Mouse (Mus musculus): ENCODE measurements around the gene Rnaseh2c.
A peak's percentile ranks its signal among the peaks of the same experiment; 100 is the strongest.

The Rnaseh2c gene

DNA sequence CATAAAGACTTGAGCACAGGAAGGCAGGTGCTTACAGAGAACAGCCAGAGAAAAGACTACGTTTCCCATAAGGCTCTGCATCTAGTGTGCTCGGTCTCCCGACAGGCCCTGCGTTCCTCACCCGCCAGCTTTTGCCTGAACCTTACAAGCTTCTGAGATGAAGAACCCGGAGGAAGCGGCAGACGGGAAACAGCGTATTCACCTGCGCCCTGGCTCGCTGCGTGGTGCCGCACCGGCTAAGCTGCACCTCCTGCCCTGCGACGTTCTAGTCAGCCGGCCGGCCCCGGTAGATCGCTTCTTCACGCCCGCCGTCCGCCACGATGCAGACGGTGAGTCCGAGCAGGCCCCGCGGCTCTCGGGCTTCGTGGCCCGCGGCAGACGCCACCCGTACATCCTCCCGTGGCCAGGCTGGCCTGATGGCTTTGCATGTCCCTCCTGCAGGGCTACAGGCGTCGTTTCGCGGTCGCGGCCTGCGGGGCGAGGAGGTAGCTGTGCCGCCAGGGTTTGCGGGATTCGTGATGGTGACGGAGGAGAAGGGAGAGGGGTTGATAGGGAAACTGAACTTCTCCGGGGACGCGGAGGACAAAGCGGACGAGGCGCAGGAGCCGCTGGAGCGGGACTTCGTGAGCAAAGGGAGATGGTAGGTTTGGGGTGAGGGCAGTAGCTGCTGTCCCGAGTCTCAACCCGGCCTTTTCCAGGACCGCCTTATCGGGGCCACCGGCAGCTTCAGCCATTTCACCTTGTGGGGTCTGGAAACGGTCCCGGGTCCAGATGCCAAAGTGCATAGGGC lies at the start of gene Rnaseh2c:
Rnaseh2c (plus strand) TSS at position 122 of the 790 bp plus-strand sequence.
- peak; percentile 80 to 83 for DNase-seq (ENCODE audit: low spot score in 2 of 2)

DNA sequence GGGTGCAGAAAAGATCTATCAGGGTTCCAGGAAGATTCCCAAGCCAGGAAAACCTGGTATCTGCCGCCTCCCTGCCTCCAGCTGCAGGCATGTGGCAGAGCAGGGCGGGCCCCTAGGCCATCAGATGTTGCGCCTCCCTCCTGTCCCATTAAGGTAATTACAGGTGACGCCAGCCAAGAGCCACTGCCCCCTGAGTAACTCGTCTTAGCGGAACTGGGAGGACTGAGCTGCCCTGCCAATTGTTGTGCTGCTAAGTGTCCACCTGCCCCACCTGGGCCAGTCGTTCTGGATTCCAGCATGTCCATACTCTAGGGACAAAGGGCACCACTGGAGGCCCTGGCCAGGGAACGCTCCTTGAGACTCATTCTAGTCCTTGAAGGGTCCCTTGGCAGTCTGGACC lies 47.9 kb upstream of the Rnaseh2c start:
- no peak for DNase-seq (ENCODE audit: low spot score in 2 of 2)

GRCm38 (mm10) chr19:5554212-5554611 lies 47.5 kb upstream of the Rnaseh2c start:
- DNase-seq (ENCODE audit: low spot score in 2 of 2), result no peak

DNA sequence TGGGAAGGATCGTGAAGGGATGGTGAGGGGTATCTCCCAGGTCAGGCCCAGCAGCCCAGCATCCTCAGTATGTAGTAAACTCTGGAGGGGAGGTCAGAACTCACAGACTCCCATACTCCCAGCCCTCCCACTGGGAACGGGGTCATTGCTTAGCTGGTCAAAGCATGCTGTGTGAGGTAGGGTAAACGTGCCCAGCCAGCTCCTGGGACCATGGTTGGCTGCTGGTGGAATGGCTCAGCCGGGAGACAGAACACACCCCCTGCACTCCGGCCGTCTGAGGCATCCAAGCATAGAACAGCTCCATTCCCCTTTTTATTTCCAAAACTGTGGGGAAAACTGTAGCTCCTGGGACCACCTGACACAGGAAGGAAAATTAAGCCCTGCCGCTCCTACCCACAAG lies 43.5 kb upstream of the Rnaseh2c start:
- no peak for DNase-seq (ENCODE audit: low spot score in 2 of 2)

GRCm38 (mm10) chr19:5558770-5559169 lies 42.9 kb upstream of the Rnaseh2c start:
- no peak for DNase-seq (ENCODE audit: low spot score in 2 of 2)

- DNase-seq (ENCODE audit: low spot score in 2 of 2), result no peak
These were observed 42.4 kb upstream of the Rnaseh2c start for GRCm38 (mm10) chr19:5559229-5559628.

DNA sequence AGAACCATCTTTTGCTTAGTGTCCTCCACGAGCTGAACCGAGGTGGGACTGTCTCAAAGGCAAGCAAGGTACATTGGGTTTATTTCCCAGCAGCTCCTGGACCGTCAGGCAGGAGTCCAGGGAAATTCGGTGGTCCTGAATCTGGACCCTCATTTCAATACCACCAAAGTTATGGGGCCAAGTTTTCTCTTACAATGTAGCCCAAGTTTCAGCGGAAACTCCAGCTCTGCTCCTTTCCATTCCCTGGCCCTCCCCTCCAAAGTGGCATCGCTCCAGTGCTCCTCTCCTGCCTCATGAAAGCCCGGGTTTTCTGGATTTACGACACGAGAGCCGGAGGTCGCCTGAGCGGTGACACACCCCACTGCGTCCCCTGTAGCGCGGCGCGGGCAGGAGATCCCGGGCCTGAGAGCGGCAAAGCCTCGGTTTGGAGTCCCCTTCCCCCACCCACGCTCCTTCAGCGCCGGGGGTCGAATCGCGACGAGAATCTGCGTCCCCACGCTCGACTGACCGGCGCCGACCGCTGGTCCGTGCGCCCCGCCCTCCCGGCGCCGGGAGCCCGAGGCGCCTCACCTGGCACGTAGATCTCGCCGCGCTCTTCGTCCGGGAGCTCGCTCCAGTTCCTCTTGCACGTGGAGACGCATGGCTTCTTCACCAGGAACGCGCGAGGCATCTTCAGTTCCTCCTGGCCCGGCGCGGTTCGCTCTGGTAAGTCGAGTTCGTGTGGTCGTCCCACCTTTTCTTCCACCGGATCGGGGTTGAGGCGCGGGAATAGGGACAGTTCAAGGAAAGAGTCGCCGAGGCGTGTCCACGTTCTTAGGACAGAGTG lies 41.8 kb upstream of the Rnaseh2c start:
- DNase-seq (ENCODE audit: low spot score in 2 of 2), result no peak

- no peak for DNase-seq (ENCODE audit: low spot score in 2 of 2)
These were observed 41.1 kb upstream of the Rnaseh2c start, which contains the start of gene Ovol1 for GRCm38 (mm10) chr19:5560457-5561041. Ovol1 (minus strand) TSS chr19:5560646.

DNA sequence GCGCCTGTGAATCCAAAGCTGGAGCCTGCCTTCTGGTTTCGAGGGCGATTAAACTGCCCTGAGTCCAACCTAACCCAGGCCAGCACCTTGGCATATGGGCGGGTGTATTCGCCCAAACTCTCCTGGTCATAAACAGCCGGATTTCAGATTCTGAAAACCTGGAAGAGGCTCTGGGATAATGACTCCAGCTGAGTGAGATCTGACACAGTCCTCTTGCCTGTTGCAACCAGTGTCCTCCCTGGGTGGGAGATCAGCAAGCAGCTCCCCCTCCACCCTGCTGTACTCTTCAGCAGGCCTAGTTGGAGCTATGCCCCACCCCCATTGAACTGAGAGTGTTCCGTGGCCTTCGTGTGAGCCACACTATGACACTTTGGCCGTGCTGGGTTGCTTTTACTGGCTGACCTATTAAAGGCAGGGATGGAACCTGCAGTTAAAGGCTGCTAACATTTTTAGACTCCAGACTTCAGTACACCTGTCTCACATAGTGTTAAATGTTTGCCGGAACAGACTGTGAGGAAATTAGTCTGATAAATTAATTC lies 40.4 kb upstream of the Rnaseh2c start:
- no peak for DNase-seq (ENCODE audit: low spot score in 2 of 2)

DNA sequence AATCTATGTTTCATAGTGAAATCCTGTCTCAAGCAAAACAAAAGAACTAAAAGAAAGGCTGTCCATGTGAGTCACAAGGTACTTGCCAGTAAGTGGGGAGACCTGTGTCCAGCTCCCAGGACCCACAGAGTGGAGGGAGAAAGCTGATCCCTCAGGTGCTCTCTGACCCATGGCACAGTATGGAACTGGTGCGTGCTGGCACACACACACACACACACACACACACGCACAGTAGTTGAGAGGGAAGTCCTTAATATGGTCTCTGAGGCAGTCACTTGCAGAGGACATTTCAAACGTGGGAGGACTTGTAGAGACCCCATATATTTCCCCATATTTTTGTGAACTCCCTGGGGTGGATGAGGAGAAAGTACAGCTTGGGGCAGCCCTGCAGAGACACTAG lies 39.8 kb upstream of the Rnaseh2c start:
- DNase-seq (ENCODE audit: low spot score in 2 of 2), result no peak

- no peak for DNase-seq (ENCODE audit: low spot score in 2 of 2)
These were observed 38.9 kb upstream of the Rnaseh2c start for GRCm38 (mm10) chr19:5562776-5563175.

- no peak for DNase-seq (ENCODE audit: low spot score in 2 of 2)
These were observed 35.4 kb upstream of the Rnaseh2c start for GRCm38 (mm10) chr19:5566316-5566715.

GRCm38 (mm10) chr19:5567180-5567533 lies 34.5 kb upstream of the Rnaseh2c start:
- peak in 1 of 2 experiments; percentile 8 for DNase-seq (ENCODE audit: low spot score in 2 of 2)

DNA sequence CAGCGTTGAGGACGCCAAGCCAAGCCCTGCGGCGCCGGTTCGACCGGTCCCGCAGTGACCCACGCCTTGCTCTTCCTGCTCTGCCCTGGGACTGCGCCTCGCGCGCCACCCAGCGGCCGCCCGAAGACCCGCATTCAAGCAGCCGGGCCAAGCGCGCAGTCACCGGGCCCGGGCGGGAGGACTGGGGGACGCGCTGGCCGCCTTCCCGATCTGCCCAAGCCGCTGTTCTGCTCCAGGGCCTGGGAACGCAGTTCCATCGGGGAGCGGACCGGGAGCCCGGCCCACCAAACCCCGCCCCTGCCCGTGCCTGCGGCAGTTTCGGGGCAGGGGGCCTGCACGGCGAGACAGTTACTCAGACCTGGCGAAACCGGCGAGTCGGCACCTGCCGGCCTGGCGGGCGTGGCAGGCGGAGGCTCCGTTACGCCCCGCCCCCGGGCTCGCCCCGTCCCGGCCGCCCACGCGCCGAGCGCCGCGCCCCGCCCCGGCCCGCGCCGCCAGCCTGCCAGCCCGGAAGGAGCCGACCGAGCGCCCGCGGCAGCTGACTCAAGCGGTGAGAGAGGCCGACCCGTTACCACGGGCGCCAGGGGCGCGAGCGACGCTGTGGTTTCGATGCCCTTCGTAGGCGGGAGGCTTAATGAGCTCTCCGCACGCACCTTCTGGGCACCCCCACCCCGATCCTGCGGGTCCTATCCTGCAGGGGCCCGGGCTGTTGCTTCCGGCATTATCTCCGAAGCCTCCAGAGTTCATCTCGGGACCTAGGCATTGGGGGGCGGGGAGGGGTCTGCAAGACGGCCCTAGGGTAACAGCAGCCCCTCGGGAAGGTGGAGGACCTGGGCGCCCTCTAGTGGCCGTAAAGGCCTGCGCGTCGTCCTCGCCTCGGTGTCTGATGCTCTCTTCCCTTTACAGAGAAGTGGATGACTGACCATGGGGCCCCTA lies 33.9 kb upstream of the Rnaseh2c start, which contains the start of gene Ap5b1:
Ap5b1 (plus strand) TSS at position 492 of the 936 bp plus-strand sequence.
- peak; percentile 86 to 87 for DNase-seq (ENCODE audit: low spot score in 2 of 2)

GRCm38 (mm10) chr19:5568470-5569140 lies 33.1 kb upstream of the Rnaseh2c start:
- DNase-seq (ENCODE audit: low spot score in 2 of 2), result peak; percentile 79 to 80

GRCm38 (mm10) chr19:5569521-5569920 lies 32.2 kb upstream of the Rnaseh2c start:
- no peak for DNase-seq (ENCODE audit: low spot score in 2 of 2)

GRCm38 (mm10) chr19:5570353-5571246 lies 31.1 kb upstream of the Rnaseh2c start:
- no peak for DNase-seq (ENCODE audit: low spot score in 2 of 2)

DNA sequence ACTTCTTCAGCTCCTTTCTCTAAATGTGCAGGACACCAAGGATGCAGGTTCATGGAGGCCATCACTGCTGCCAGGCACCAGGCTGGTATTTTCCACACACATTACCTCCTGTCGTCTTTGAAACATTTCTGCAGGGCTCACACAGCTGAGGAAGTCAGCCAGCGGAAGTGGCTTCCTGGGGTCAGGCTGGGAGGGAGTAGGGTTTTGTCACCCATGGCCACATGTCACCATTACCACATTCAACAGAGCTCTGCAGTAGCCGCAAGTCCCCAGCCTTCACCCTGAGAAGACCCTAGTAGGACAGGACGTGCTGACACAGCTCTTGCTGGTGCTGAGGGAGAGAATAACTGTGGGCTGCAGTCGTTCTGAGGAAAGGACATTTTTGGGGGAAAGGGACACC lies 29.8 kb upstream of the Rnaseh2c start:
- DNase-seq (ENCODE audit: low spot score in 2 of 2), result no peak
